Mouse (Mus musculus) bone marrow, adult 2 months (tissue): ENCODE results near the gene Gemin5. TPM values are rescaled to one million over a fixed set of nuclear protein-coding genes. Genes with fewer than 3 reads are reported as not detected.
"Not testable (repeated sequence)": the region's sequence is repeated elsewhere in the genome, so short reads cannot be mapped to it uniquely, and the experiment has no call there.

Source experiments
- H3K27ac ChIP-seq: fragments of 200-500 bp; 2 replicates; pipeline ENCODE4 v1.5.1; 2012; ENCODE audit warnings: low read depth, mild to moderate bottlenecking, control low read depth, inconsistent platforms, low read length; ENCODE audit not compliant: control insufficient read depth, poor library complexity, insufficient read depth
- H3K4me1 ChIP-seq: fragments of 200-500 bp; 2 replicates; pipeline ENCODE4 v1.6.1; 2011; ENCODE audit warnings: low read length; ENCODE audit not compliant: control insufficient read depth, insufficient read depth
- H3K4me3 ChIP-seq: fragments of 200-500 bp; replicated peaks from 2 replicates; pipeline ENCODE3; 2011; ENCODE audit warnings: mild to moderate bottlenecking, low read depth, low read length, control low read depth; ENCODE audit not compliant: control insufficient read depth
- CTCF ChIP-seq: fragments of 200-500 bp; IDR thresholded peaks from 2 replicates; pipeline ENCODE4 v1.5.1; 2011; ENCODE audit warnings: low read length, control low read depth; ENCODE audit not compliant: control insufficient read depth, insufficient read depth
- POLR2A ChIP-seq: fragments of 200-500 bp; IDR thresholded peaks from 2 replicates; pipeline ENCODE4 v1.6.1; 2011; ENCODE audit warnings: low read depth, mild to moderate bottlenecking, control low read depth, low read length, borderline replicate concordance; ENCODE audit not compliant: control insufficient read depth
- WGBS: fragments of 180-500 bp; shearing (Covaris S2); methylation state at CpG from one replicate; pipeline ENCODE4 v1.1.7; 2018; 5-methylcytosine and 5-hydroxymethylcytosine counted together
- polyA plus RNA-seq: library from polyadenylated mRNA; stranded (reverse); fragments of >200 nt; gene quantifications from 2 replicates; pipeline ENCODE4 v1.2.4, GENCODE M21; 2011; ENCODE audit warnings: low replicate concordance; ENCODE audit not compliant: missing spikeins, insufficient read depth, insufficient read length

Gemin5 gene
- 4.7 and 9.0 TPM in 2 replicates for polyA plus RNA-seq

- Histone ChIP-seq H3K27ac (peak within 1 kb of the TSS; percentile 73), H3K4me1 (peaks cover 1% of the 10 kb centered on the region), H3K4me3 (peak within 1 kb of the TSS; percentile 86)
- TF ChIP-seq CTCF (no peak), POLR2A (peak; percentile 49; the same call in 1 of the 2 replicates)
- WGBS, result under 1% methylated on average over 71 of the region's 71 CpGs
These were observed at the start of gene Gemin5 for GRCm38 (mm10) chr11:58168167-58168915. TSS of gene Gemin5 (minus strand) at chr11:58168539.

GRCm38 (mm10) chr11:58216823-58217222 lies 48.5 kb upstream of the Gemin5 start:
- 34% methylated on average over 6 of the region's 6 CpGs for WGBS
- TF ChIP-seq CTCF (no peak), POLR2A (no peak)
- Histone ChIP-seq H3K27ac (no peak overlapping the region), H3K4me1 (peaks cover 6% of the 10 kb centered on the region; the same call in 1 of the 2 replicates), H3K4me3 (no peak overlapping the region)

- 38% methylated on average over 5 of the region's 5 CpGs for WGBS
- Histone ChIP-seq H3K4me1 (peaks cover 7% of the 10 kb centered on the region; the same call in 1 of the 2 replicates), H3K4me3 (peak overlapping the region; percentile 6), H3K27ac (no peak overlapping the region)
- TF ChIP-seq POLR2A, result no peak
- TF ChIP-seq CTCF, result no peak
These were observed 47.5 kb upstream of the Gemin5 start for GRCm38 (mm10) chr11:58215814-58216213.

- not testable (repeated sequence) for H3K4me3 ChIP-seq, H3K4me1 ChIP-seq
- peak overlapping the region; percentile 88 for H3K27ac ChIP-seq
- 0% methylated on average over 2 of the region's 3 CpGs for WGBS
These were observed 46.7 kb upstream of the Gemin5 start for GRCm38 (mm10) chr11:58215049-58215430.

GRCm38 (mm10) chr11:58214391-58215048 lies 46.2 kb upstream of the Gemin5 start:
- Histone ChIP-seq H3K4me3 (peak overlapping the region; percentile 72), H3K4me1 (peaks cover 8% of the 10 kb centered on the region; the same call in 1 of the 2 replicates), H3K27ac (peak overlapping the region; percentile 88)
- TF ChIP-seq POLR2A (peak; percentile 32; the same call in 1 of the 2 replicates), CTCF (no peak)
- 13% methylated on average over 17 of the region's 17 CpGs for whole genome bisulfite sequencing

GRCm38 (mm10) chr11:58213673-58214342 lies 45.5 kb upstream of the Gemin5 start:
- TF ChIP-seq CTCF (no peak), POLR2A (no peak)
- H3K4me1 ChIP-seq, result peaks cover 8% of the 10 kb centered on the region; the same call in 1 of the 2 replicates
- WGBS, result 39% methylated on average over 7 of the region's 7 CpGs
- peak overlapping the region; percentile 12 for H3K4me3 ChIP-seq
- H3K27ac ChIP-seq, result peak overlapping the region; percentile 7; the same call in 1 of the 2 replicates

- peaks cover 7% of the 10 kb centered on the region; the same call in 1 of the 2 replicates for H3K4me1 ChIP-seq
- 48% methylated on average over 2 of the region's 2 CpGs for WGBS
- TF ChIP-seq CTCF (no peak), POLR2A (no peak)
- H3K27ac ChIP-seq, result no peak overlapping the region
- H3K4me3 ChIP-seq, result no peak overlapping the region
These were observed 43.3 kb upstream of the Gemin5 start for GRCm38 (mm10) chr11:58211682-58212067.

GRCm38 (mm10) chr11:58211062-58211681 lies 42.8 kb upstream of the Gemin5 start:
- H3K4me1 ChIP-seq, result peaks cover 7% of the 10 kb centered on the region; the same call in 1 of the 2 replicates
- no peak for TF ChIP-seq POLR2A
- no peak for TF ChIP-seq CTCF
- 16% methylated on average over 9 of the region's 9 CpGs for WGBS

More at GRCm38 (mm10) chr11:58211062-58211681, 42.8 kb upstream of the Gemin5 start:
- Histone ChIP-seq H3K27ac (no peak overlapping the region; the same call in 1 of the 2 replicates), H3K4me3 (no peak overlapping the region)
